Mouse (Mus musculus) cerebellum, adult 11 months (tissue): ENCODE measurements around the gene Ackr2.

ENCODE experiments used
- DNase-seq: peaks from one replicate; pipeline ENCODE4 v3.0.0; 2022

Gene Ackr2

GRCm38 (mm10) chr9:121898245-121898644 is at the start of gene Ackr2:
Ackr2 (plus strand) TSS chr9:121898355.
- no peak for DNase-seq

- no peak for DNase-seq
Measured at GRCm38 (mm10) chr9:121854246-121854645, 43.9 kb upstream of the Ackr2 start.

- no peak for DNase-seq
Measured at GRCm38 (mm10) chr9:121856649-121857416, 41.3 kb upstream of the Ackr2 start.

- DNase-seq, result peak; percentile 97
Measured at GRCm38 (mm10) chr9:121857474-121858152, 40.5 kb upstream of the Ackr2 start.

GRCm38 (mm10) chr9:121858153-121858488 is 40.0 kb upstream of the Ackr2 start, which contains the start of gene Higd1a:
Higd1a (minus strand) TSS chr9:121858362.
- DNase-seq, result no peak

- DNase-seq, result no peak
Measured at GRCm38 (mm10) chr9:121859345-121859744, 38.8 kb upstream of the Ackr2 start.

GRCm38 (mm10) chr9:121860921-121861320 is 37.2 kb upstream of the Ackr2 start:
- DNase-seq, result no peak

GRCm38 (mm10) chr9:121864837-121865236 is 33.3 kb upstream of the Ackr2 start:
- DNase-seq, result no peak

GRCm38 (mm10) chr9:121865425-121866008 is 32.6 kb upstream of the Ackr2 start:
- no peak for DNase-seq

GRCm38 (mm10) chr9:121867632-121868031 is 30.5 kb upstream of the Ackr2 start:
- DNase-seq, result no peak

- DNase-seq, result no peak
Measured at GRCm38 (mm10) chr9:121868236-121868635, 29.9 kb upstream of the Ackr2 start.

GRCm38 (mm10) chr9:121869432-121869831 is 28.7 kb upstream of the Ackr2 start:
- DNase-seq, result no peak

GRCm38 (mm10) chr9:121869973-121870515 is 28.1 kb upstream of the Ackr2 start:
- DNase-seq, result no peak

GRCm38 (mm10) chr9:121872062-121872683 is 26.0 kb upstream of the Ackr2 start:
- no peak for DNase-seq

- no peak for DNase-seq
Measured at GRCm38 (mm10) chr9:121873578-121873977, 24.6 kb upstream of the Ackr2 start.

- DNase-seq, result peak; percentile 55
Measured at GRCm38 (mm10) chr9:121877052-121877740, 21.0 kb upstream of the Ackr2 start.

- peak; percentile 29 for DNase-seq
Measured at GRCm38 (mm10) chr9:121880840-121881239, 17.3 kb upstream of the Ackr2 start.

GRCm38 (mm10) chr9:121881301-121881700 is 16.9 kb upstream of the Ackr2 start:
- DNase-seq, result no peak

- DNase-seq, result no peak
Measured at GRCm38 (mm10) chr9:121882015-121882457, 16.1 kb upstream of the Ackr2 start.

GRCm38 (mm10) chr9:121889927-121890440 is 8.2 kb upstream of the Ackr2 start:
- no peak for DNase-seq

- no peak for DNase-seq
Measured at GRCm38 (mm10) chr9:121890441-121890941, 7.7 kb upstream of the Ackr2 start.

GRCm38 (mm10) chr9:121891301-121891700 is 6.9 kb upstream of the Ackr2 start:
- no peak for DNase-seq
